Comparison of ENCODE assay signal across 8 mouse cellular contexts in genomic region chr7:4865579-4866493, GRCm38 (mm10). TPM values are rescaled to one million over a fixed set of nuclear protein-coding genes. Genes with fewer than 3 reads are reported as not detected.
DNase-seq lines count a peak whose midpoint lies in the region; ATAC-seq and TF ChIP-seq lines count a peak whose summit lies in the region.

No protein-coding gene starts in this region.

- no peaks in the 10 kb centered on the region for H3K27me3 ChIP-seq in embryonic facial prominence, embryonic 14.5 days (replicated peaks; ENCODE audit: control insufficient read depth, insufficient read depth, low read length)
- H3K27me3 ChIP-seq in heart, adult 2 months (ENCODE audit: control insufficient read depth, insufficient read depth, low read length) = no peaks in the 10 kb centered on the region
- H3K27me3 ChIP-seq in limb, embryonic 13.5 days = no peaks in the 10 kb centered on the region
- no peaks in the 10 kb centered on the region for H3K27me3 ChIP-seq in midbrain, embryonic 16.5 days (ENCODE audit: control insufficient read depth, insufficient read depth, low read depth, low read length)

- peak overlapping the region; percentile 69 for H3K9ac ChIP-seq in embryonic facial prominence, embryonic 14.5 days (ENCODE audit: low read depth, low read length)
- peak overlapping the region; percentile 74 for H3K9ac ChIP-seq in heart, adult 2 months (ENCODE audit: low read depth, low read length)
- H3K9ac ChIP-seq in limb, embryonic 13.5 days = peak overlapping the region; percentile 69
- H3K9ac ChIP-seq in midbrain, embryonic 16.5 days (ENCODE audit: low read depth, low read length) = peak overlapping the region; percentile 73

- intact Hi-C loops in heart, adult 2 months (cut with DNase I) = loop anchor here (2.0 to 5.0 kb wide), 4 partner anchors 51 to 186 kb away; partner anchors contain the start of genes Ube2s, Zfp580 and Zfp628

- H3K79me2 ChIP-seq in heart, adult 2 months (replicated peaks; ENCODE audit: control insufficient read depth, insufficient read depth, low read length) = no peaks in the 10 kb centered on the region

- H3K4me3 ChIP-seq in embryonic facial prominence, embryonic 14.5 days (ENCODE audit: low read depth, low read length) = peak overlapping the region; percentile 56
- H3K4me3 ChIP-seq in heart, adult 2 months = peak overlapping the region; percentile 75
- peak overlapping the region; percentile 60 for H3K4me3 ChIP-seq in limb, embryonic 13.5 days
- H3K4me3 ChIP-seq in midbrain, embryonic 16.5 days (ENCODE audit: low read depth, low read length) = peak overlapping the region; percentile 48

- 4% methylated on average over 40 of the region's 40 CpGs for WGBS in embryonic facial prominence, embryonic 14.5 days
- 2% methylated on average over 40 of the region's 40 CpGs for WGBS in heart, adult 2 months
- WGBS in limb, embryonic 13.5 days = 4% methylated on average over 40 of the region's 40 CpGs
- 6% methylated on average over 40 of the region's 40 CpGs for WGBS in midbrain, embryonic 16.5 days

- peak; percentile 100 for ATAC-seq in embryonic facial prominence, embryonic 14.5 days (ENCODE audit: low read depth)
- ATAC-seq in limb, embryonic 13.5 days (ENCODE audit: low FRiP score, low read depth) = peak; percentile 100
- ATAC-seq in midbrain, embryonic 16.5 days = peak; percentile 100

- H3K4me2 ChIP-seq in embryonic facial prominence, embryonic 14.5 days (ENCODE audit: low read depth, low read length) = peak overlapping the region; percentile 73
- peak overlapping the region; percentile 68 for H3K4me2 ChIP-seq in limb, embryonic 13.5 days (replicated peaks)
- H3K4me2 ChIP-seq in midbrain, embryonic 16.5 days (ENCODE audit: low read length) = peak overlapping the region; percentile 63

- H3K4me1 ChIP-seq in embryonic facial prominence, embryonic 14.5 days (ENCODE audit: control insufficient read depth, insufficient read depth, low read length) = peaks cover 12% of the 10 kb centered on the region
- peaks cover 10% of the 10 kb centered on the region for H3K4me1 ChIP-seq in heart, adult 2 months (ENCODE audit: control insufficient read depth, insufficient read depth, low read length)
- peaks cover 19% of the 10 kb centered on the region for H3K4me1 ChIP-seq in limb, embryonic 13.5 days
- H3K4me1 ChIP-seq in midbrain, embryonic 16.5 days (ENCODE audit: control insufficient read depth, insufficient read depth, low read length) = peaks cover 7% of the 10 kb centered on the region

- no peaks in the 10 kb centered on the region for H3K36me3 ChIP-seq in embryonic facial prominence, embryonic 14.5 days (ENCODE audit: control insufficient read depth, insufficient read depth, low read length)
- H3K36me3 ChIP-seq in heart, adult 2 months (ENCODE audit: control insufficient read depth, insufficient read depth, low read length) = no peaks in the 10 kb centered on the region
- H3K36me3 ChIP-seq in limb, embryonic 13.5 days = no peaks in the 10 kb centered on the region
- no peaks in the 10 kb centered on the region for H3K36me3 ChIP-seq in midbrain, embryonic 16.5 days (ENCODE audit: control insufficient read depth, insufficient read depth, low read length)

- TF ChIP-seq CTCF in heart, adult 2 months (IDR thresholded peaks at IDR 0.05) = no peak

- peak; percentile 94 for DNase-seq in 3T3-L1 (ENCODE audit: low read depth, low spot score)
- peak; percentile 78 to 88 for DNase-seq in adrenal gland, postnatal 4 days (ENCODE audit: low spot score in 2 of 2)
- DNase-seq in embryonic facial prominence, embryonic 14.5 days (ENCODE audit: low spot score) = peak; percentile 98
- peak; percentile 98 to 99 for DNase-seq in heart, adult 2 months
- DNase-seq in kidney, adult 8-10 months = peak; percentile 98
- DNase-seq in spleen, postnatal 10 days (ENCODE audit: low spot score in 2 of 2) = peak; percentile 92 to 96

- peak; percentile 96 for TF ChIP-seq POLR2A in heart, adult 2 months (IDR thresholded peaks at IDR 0.05; ENCODE audit: insufficient read depth, low read depth, low read length)

- peak overlapping the region; percentile 79 for H3K27ac ChIP-seq in embryonic facial prominence, embryonic 14.5 days (replicated peaks; ENCODE audit: low read depth, low read length)
- H3K27ac ChIP-seq in heart, adult 2 months = peak overlapping the region; percentile 97
- peak overlapping the region; percentile 52 for H3K27ac ChIP-seq in limb, embryonic 13.5 days
- H3K27ac ChIP-seq in midbrain, embryonic 16.5 days (ENCODE audit: low read length) = peak overlapping the region; percentile 67

- TF ChIP-seq EP300 in heart, adult 2 months (IDR thresholded peaks at IDR 0.05; ENCODE audit: insufficient read depth, low read depth, low read length) = peak; percentile 78; the same call in 1 of the 2 replicates

- H3K9me3 ChIP-seq in embryonic facial prominence, embryonic 14.5 days (ENCODE audit: control insufficient read depth, low read length) = no peaks in the 10 kb centered on the region
- no peaks in the 10 kb centered on the region for H3K9me3 ChIP-seq in limb, embryonic 13.5 days
- no peaks in the 10 kb centered on the region for H3K9me3 ChIP-seq in midbrain, embryonic 16.5 days (replicated peaks; ENCODE audit: control insufficient read depth, low read length, poor library complexity, severe bottlenecking)

RNA-seq across cellular contexts. Expression of gene Isoc2b, which starts 4.2 kb away (rescaled TPM):
- 10 to 100 TPM; 11.6 to 16.4 TPM for total RNA-seq in adrenal gland, postnatal 4 days (2021)
- polyA plus RNA-seq in embryonic facial prominence, embryonic 14.5 days (2014; fragmentation: Nextera tagmentation; extraction: Ambion mirVana) = 6.5 and 7.0 TPM in 2 replicates
- 1 to 10 TPM; 3.5 to 3.8 TPM for total RNA-seq in heart, adult 2 months (2021)
- polyA plus RNA-seq in heart, adult 2 months (2012; rRNA removed) = 10.0 and 10.3 TPM in 2 replicates
- 5.6 and 6.4 TPM in 2 replicates for polyA plus RNA-seq in limb, embryonic 13.5 days (2015; fragmentation: Nextera tagmentation; extraction: Ambion mirVana)
- polyA plus RNA-seq in midbrain, embryonic 16.5 days (2015; fragmentation: Nextera tagmentation; extraction: Ambion mirVana) = 3.6 and 5.0 TPM in 2 replicates

RNA-seq across cellular contexts. Expression of gene Isoc2a, which starts 11.1 kb away (rescaled TPM):
- 10 to 100 TPM; 22.6 to 22.8 TPM for total RNA-seq in adrenal gland, postnatal 4 days (2021)
- polyA plus RNA-seq in embryonic facial prominence, embryonic 14.5 days (2014; fragmentation: Nextera tagmentation; extraction: Ambion mirVana) = 1.3 and 1.6 TPM in 2 replicates
- 10 to 100 TPM; 48.9 to 55.5 TPM for total RNA-seq in heart, adult 2 months (2021)
- polyA plus RNA-seq in heart, adult 2 months (2012; rRNA removed) = 29.3 and 30.6 TPM in 2 replicates
- 1.2 and 1.3 TPM in 2 replicates for polyA plus RNA-seq in limb, embryonic 13.5 days (2015; fragmentation: Nextera tagmentation; extraction: Ambion mirVana)
- polyA plus RNA-seq in midbrain, embryonic 16.5 days (2015; fragmentation: Nextera tagmentation; extraction: Ambion mirVana) = 0.46 and 0.57 TPM in 2 replicates

RNA-seq across cellular contexts. Expression of gene Shisa7, which starts 21.3 kb away (rescaled TPM):
- total RNA-seq in adrenal gland, postnatal 4 days (2021) = 1 to 10 TPM; 4.4 to 6.1 TPM
- 0.68 and 0.76 TPM in 2 replicates for polyA plus RNA-seq in embryonic facial prominence, embryonic 14.5 days (2014; fragmentation: Nextera tagmentation; extraction: Ambion mirVana)
- total RNA-seq in heart, adult 2 months (2021) = under 1 TPM in 1 of 2 experiments, not detected in 1; 0.07 TPM
- 0.09 and 0.12 TPM in 2 replicates for polyA plus RNA-seq in heart, adult 2 months (2012; rRNA removed)
- polyA plus RNA-seq in limb, embryonic 13.5 days (2015; fragmentation: Nextera tagmentation; extraction: Ambion mirVana) = 0.17 and 0.33 TPM in 2 replicates
- polyA plus RNA-seq in midbrain, embryonic 16.5 days (2015; fragmentation: Nextera tagmentation; extraction: Ambion mirVana) = 14.0 and 14.6 TPM in 2 replicates

RNA-seq across cellular contexts. Expression of gene Gm36210, which starts 40.5 kb away (rescaled TPM):
- total RNA-seq in adrenal gland, postnatal 4 days (2021) = under 1 TPM in 1 of 2 experiments, not detected in 1; 0.39 TPM
- 0.35 TPM in 1 of 2 replicates, not detected in the other for polyA plus RNA-seq in embryonic facial prominence, embryonic 14.5 days (2014; fragmentation: Nextera tagmentation; extraction: Ambion mirVana)
- total RNA-seq in heart, adult 2 months (2021) = under 1 TPM in 1 of 2 experiments, not detected in 1; 0.18 TPM
- 0.20 and 0.29 TPM in 2 replicates for polyA plus RNA-seq in heart, adult 2 months (2012; rRNA removed)
- polyA plus RNA-seq in limb, embryonic 13.5 days (2015; fragmentation: Nextera tagmentation; extraction: Ambion mirVana) = not detected in 2 replicates
- polyA plus RNA-seq in midbrain, embryonic 16.5 days (2015; fragmentation: Nextera tagmentation; extraction: Ambion mirVana) = 0.32 and 0.38 TPM in 2 replicates

RNA-seq across cellular contexts. Expression of gene Zfp628, which starts 49.2 kb away (rescaled TPM):
- total RNA-seq in adrenal gland, postnatal 4 days (2021) = 10 to 100 TPM; 24.4 to 26.9 TPM
- polyA plus RNA-seq in embryonic facial prominence, embryonic 14.5 days (2014; fragmentation: Nextera tagmentation; extraction: Ambion mirVana) = 3.7 and 4.0 TPM in 2 replicates
- 1 to 10 TPM; 6.8 to 9.4 TPM for total RNA-seq in heart, adult 2 months (2021)
- polyA plus RNA-seq in heart, adult 2 months (2012; rRNA removed) = 6.1 and 7.5 TPM in 2 replicates
- polyA plus RNA-seq in limb, embryonic 13.5 days (2015; fragmentation: Nextera tagmentation; extraction: Ambion mirVana) = 4.2 and 4.3 TPM in 2 replicates
- polyA plus RNA-seq in midbrain, embryonic 16.5 days (2015; fragmentation: Nextera tagmentation; extraction: Ambion mirVana) = 3.1 and 3.6 TPM in 2 replicates

Comparison
In these comparisons a context has a peak if more than half of its experiments do, and no peak if none do; other contexts are left out.
1. Peak in every context shown above with its lines: DNase-seq, ATAC-seq, H3K4me3 ChIP-seq and H3K27ac ChIP-seq.
2. RNA of gene Isoc2a, which starts 11.1 kb away (polyA plus RNA-seq): 29.3 to 30.6 TPM in heart, adult 2 months; 1.3 to 1.6 TPM in embryonic facial prominence, embryonic 14.5 days, 1.2 to 1.3 TPM in limb, embryonic 13.5 days and 0.46 to 0.57 TPM in midbrain, embryonic 16.5 days; every median in the first group is over 10 times any median in the second.